Mouse (Mus musculus): ENCODE measurements around the gene Usp54. TPM values are rescaled to one million over a fixed set of nuclear protein-coding genes. Genes with fewer than 3 reads are reported as not detected.

Usp54 gene
- total and polyA plus RNA-seq, 2 experiments from 2014 or later = 2.8 to 29.8 TPM

DNA sequence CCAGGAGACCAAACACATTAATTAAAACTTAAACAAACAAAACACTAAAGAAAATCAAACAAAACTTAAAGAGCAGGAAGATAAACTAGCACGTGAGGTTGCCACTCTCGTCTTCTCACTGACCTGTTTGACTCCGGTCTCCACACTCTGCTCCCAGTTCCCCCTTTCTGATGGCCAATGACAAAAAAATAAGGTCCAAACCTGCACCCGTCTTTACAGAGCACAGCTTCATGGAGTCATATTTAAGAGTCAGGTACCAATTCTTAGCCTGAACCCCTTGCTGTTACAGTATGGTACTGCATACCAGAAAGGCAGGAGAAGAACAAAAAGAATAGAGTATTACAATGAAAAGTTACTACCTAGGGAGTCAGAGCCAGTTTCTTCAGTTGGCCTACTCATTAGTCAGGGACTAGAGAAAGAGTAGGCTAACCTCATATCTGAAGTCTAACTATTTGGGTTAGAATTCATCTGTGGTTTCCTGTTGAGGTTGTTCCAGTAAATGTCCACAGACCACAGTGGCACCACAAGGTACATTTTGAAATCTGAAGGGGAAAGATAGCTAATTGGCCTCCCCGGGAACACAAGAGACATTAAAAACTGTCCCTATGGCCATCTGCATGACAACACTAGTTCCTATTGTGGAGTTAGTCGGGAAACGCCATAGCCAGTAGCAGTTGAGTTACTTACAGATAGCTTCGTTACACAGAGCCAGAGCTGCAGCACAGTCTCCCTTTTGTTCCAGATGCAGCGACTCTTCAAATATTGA lies 75.4 kb downstream of the Usp54 start:
- no peaks in the 10 kb centered on the region for H3K9me3 ChIP-seq (replicated peaks; ENCODE audit: control insufficient read depth, low read length)
- peaks cover 73% of the 10 kb centered on the region for H3K36me3 ChIP-seq (replicated peaks; ENCODE audit: control insufficient read depth, insufficient read depth, low read length)
- H3K4me3 ChIP-seq (ENCODE audit: low read depth, low read length) = no peak overlapping the region
- WGBS = 76% methylated on average over 9 of the region's 9 CpGs
- TF ChIP-seq CTCF (IDR thresholded peaks at IDR 0.05; ENCODE audit: low read depth) = no peak
- no peak for TF ChIP-seq EP300 (IDR thresholded peaks at IDR 0.05; ENCODE audit: low read depth)
- H3K27ac ChIP-seq (ENCODE audit: low read depth) = no peak overlapping the region
- ATAC-seq (ENCODE audit: insufficient read depth, low read depth) = no peak
- H3K9ac ChIP-seq (replicated peaks; ENCODE audit: low read depth, low read length) = no peak overlapping the region
- H3K4me1 ChIP-seq (ENCODE audit: control insufficient read depth, insufficient read depth) = no peaks in the 10 kb centered on the region
- H3K4me2 ChIP-seq (ENCODE audit: low read depth, low read length) = no peak overlapping the region
- no peak for DNase-seq (ENCODE audit: low spot score)
- no peaks in the 10 kb centered on the region for H3K27me3 ChIP-seq (ENCODE audit: control insufficient read depth, insufficient read depth, low read length)

DNA sequence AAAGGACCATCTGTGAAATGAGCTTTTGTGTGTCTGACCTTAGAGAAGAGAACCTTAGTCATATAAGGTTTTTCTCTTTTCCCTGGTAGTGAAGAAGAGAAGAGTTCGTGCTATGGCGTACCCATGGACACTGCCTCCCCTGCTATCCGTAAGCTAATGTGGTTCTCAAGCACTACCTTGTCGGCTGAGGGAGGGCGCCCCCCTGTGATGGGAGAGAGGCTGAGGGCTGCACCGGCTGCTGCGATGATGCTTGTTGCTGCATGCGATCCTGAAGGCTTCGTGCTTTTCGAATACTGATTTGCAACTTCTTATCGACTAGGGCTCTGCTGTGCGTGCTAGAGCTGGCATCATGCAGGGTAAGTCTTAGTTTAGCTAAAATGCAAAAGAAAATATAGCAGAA lies 76.2 kb downstream of the Usp54 start:
- Histone ChIP-seq H3K36me3 (replicated peaks; ENCODE audit: control insufficient read depth, insufficient read depth, low read length) (peaks cover 70% of the 10 kb centered on the region), H3K9me3 (replicated peaks; ENCODE audit: control insufficient read depth, low read length) (no peaks in the 10 kb centered on the region), H3K4me3 (ENCODE audit: low read depth, low read length) (no peak overlapping the region), H3K27me3 (ENCODE audit: control insufficient read depth, insufficient read depth, low read length) (no peaks in the 10 kb centered on the region), H3K4me2 (ENCODE audit: low read depth, low read length) (no peak overlapping the region), H3K9ac (replicated peaks; ENCODE audit: low read depth, low read length) (no peak overlapping the region), H3K27ac (ENCODE audit: low read depth) (no peak overlapping the region), H3K4me1 (ENCODE audit: control insufficient read depth, insufficient read depth) (no peaks in the 10 kb centered on the region)
- ATAC-seq (ENCODE audit: insufficient read depth, low read depth) = no peak
- no peak for DNase-seq (ENCODE audit: low spot score)
- TF ChIP-seq EP300 (IDR thresholded peaks at IDR 0.05; ENCODE audit: low read depth) (no peak), CTCF (IDR thresholded peaks at IDR 0.05; ENCODE audit: low read depth) (0 out of 2 replicates have a peak, but pooled peaks have one; percentile 7)
- WGBS = 74% methylated on average over 12 of the region's 12 CpGs

DNA sequence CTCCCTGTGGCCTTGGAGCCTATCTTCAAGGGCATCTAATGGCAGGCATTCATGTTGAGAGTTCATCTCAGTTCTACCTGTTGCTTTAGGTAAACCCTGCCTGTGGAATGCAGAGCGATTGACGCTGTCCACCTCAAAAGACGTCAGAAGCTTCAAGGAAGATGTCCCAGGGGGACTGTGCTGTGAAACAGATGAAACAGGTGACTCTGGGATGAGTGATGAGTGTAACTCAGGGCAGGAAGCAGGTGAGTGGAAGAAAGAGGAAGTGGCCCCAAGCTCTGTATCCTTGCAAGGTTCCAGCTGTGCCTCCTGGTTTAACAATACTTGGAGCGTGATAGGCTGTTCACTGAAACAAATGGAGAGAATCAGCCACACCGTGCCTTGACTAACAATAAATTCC lies 79.0 kb downstream of the Usp54 start:
- Histone ChIP-seq H3K27me3 (ENCODE audit: control insufficient read depth, insufficient read depth, low read length) (no peaks in the 10 kb centered on the region), H3K4me3 (ENCODE audit: low read depth, low read length) (no peak overlapping the region), H3K36me3 (replicated peaks; ENCODE audit: control insufficient read depth, insufficient read depth, low read length) (peaks cover 64% of the 10 kb centered on the region), H3K4me2 (ENCODE audit: low read depth, low read length) (no peak overlapping the region), H3K9me3 (replicated peaks; ENCODE audit: control insufficient read depth, low read length) (no peaks in the 10 kb centered on the region), H3K27ac (ENCODE audit: low read depth) (no peak overlapping the region), H3K4me1 (ENCODE audit: control insufficient read depth, insufficient read depth) (no peaks in the 10 kb centered on the region), H3K9ac (replicated peaks; ENCODE audit: low read depth, low read length) (no peak overlapping the region)
- ATAC-seq (ENCODE audit: insufficient read depth, low read depth) (no peak), DNase-seq (ENCODE audit: low spot score) (no peak)
- no peak for TF ChIP-seq EP300 (IDR thresholded peaks at IDR 0.05; ENCODE audit: low read depth)
- no peak for TF ChIP-seq CTCF (IDR thresholded peaks at IDR 0.05; ENCODE audit: low read depth)
- WGBS = 84% methylated on average over 5 of the region's 5 CpGs

DNA sequence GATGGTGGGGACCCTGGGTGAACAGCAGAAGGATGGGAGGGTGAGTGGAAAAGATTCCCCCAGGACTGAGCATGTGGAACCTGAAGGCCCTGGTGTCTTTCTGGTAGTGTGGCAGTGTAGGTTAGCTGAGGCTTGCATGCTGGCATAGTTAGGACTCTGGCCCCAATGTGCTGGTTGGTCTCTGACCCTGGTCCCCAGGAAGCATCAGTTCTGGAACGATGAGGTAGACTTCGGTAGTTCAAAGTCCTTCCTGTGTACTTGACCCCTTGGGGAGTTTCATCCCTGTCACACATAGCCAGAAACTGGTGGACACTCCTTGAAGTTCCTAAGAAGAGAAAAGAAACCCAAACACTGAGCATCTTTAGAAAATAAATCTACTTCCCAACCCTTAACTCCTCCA lies 90.7 kb downstream of the Usp54 start:
- Histone ChIP-seq H3K4me2 (ENCODE audit: low read depth, low read length) (no peak overlapping the region), H3K36me3 (replicated peaks; ENCODE audit: control insufficient read depth, insufficient read depth, low read length) (peaks cover 49% of the 10 kb centered on the region), H3K4me3 (ENCODE audit: low read depth, low read length) (no peak overlapping the region), H3K9ac (replicated peaks; ENCODE audit: low read depth, low read length) (no peak overlapping the region), H3K27me3 (ENCODE audit: control insufficient read depth, insufficient read depth, low read length) (no peaks in the 10 kb centered on the region), H3K4me1 (ENCODE audit: control insufficient read depth, insufficient read depth) (peaks cover under 1% of the 10 kb centered on the region; the same call in 1 of the 2 replicates), H3K9me3 (replicated peaks; ENCODE audit: control insufficient read depth, low read length) (no peaks in the 10 kb centered on the region), H3K27ac (ENCODE audit: low read depth) (no peak overlapping the region)
- no peak for TF ChIP-seq EP300 (IDR thresholded peaks at IDR 0.05; ENCODE audit: low read depth)
- no peak for TF ChIP-seq CTCF (IDR thresholded peaks at IDR 0.05; ENCODE audit: low read depth)
- ATAC-seq (ENCODE audit: insufficient read depth, low read depth) (no peak), DNase-seq (ENCODE audit: low spot score) (no peak)
- WGBS = 86% methylated on average over 2 of the region's 2 CpGs

DNA sequence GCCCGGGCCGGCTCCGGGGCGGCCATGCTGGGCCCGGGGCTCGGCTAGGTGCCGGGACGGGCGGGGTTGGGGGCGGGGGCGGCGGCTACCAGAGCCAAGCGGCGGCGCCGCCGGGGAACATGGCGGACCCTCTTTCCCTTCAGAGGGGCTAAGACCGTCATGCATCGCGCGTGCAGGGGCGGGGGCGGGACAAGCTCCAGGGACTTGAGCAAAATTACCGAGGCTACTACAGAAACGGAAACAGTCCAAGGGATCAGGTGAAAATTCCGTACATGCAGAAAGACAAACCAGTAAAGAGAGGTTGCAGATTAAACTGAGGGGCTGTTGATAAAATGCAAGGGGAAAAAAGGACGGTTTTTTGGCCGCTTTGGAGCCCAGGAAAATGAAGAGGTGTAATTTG lies 94.4 kb downstream of the Usp54 start, which contains the start of gene Ppp3cb:
TSS of gene Ppp3cb (minus strand) at position 159 of the 400 bp plus-strand sequence.
- Histone ChIP-seq H3K4me3 (ENCODE audit: low read depth, low read length) (peak within 1 kb of the TSS; percentile 65), H3K27ac (ENCODE audit: low read depth) (peak within 1 kb of the TSS; percentile 99), H3K9ac (replicated peaks; ENCODE audit: low read depth, low read length) (peak within 1 kb of the TSS; percentile 95), H3K4me2 (ENCODE audit: low read depth, low read length) (peak within 1 kb of the TSS; percentile 65), H3K27me3 (ENCODE audit: control insufficient read depth, insufficient read depth, low read length) (no peaks in the 10 kb centered on the region), H3K9me3 (replicated peaks; ENCODE audit: control insufficient read depth, low read length) (no peaks in the 10 kb centered on the region), H3K4me1 (ENCODE audit: control insufficient read depth, insufficient read depth) (peaks cover 5% of the 10 kb centered on the region; the same call in 1 of the 2 replicates), H3K36me3 (replicated peaks; ENCODE audit: control insufficient read depth, insufficient read depth, low read length) (peaks cover 34% of the 10 kb centered on the region)
- WGBS = 0% methylated on average over 25 of the region's 29 CpGs
- DNase-seq (ENCODE audit: low spot score) (peak; percentile 92), ATAC-seq (ENCODE audit: insufficient read depth, low read depth) (peak; percentile 88)
- TF ChIP-seq CTCF (IDR thresholded peaks at IDR 0.05; ENCODE audit: low read depth) (no peak), EP300 (IDR thresholded peaks at IDR 0.05; ENCODE audit: low read depth) (no peak)
